Mouse (Mus musculus) forebrain, embryonic 10.5 days (tissue): Measurements from ENCODE around the gene Adam33. TPM values are rescaled to one million over a fixed set of nuclear protein-coding genes. Genes with fewer than 3 reads are reported as not detected.
"Not testable (repeated sequence)": the region's sequence is repeated elsewhere in the genome, so short reads cannot be mapped to it uniquely, and the experiment has no call there.

Experiments used
- DNase-seq: peaks from one replicate; pipeline ENCODE4 v3.0.0-alpha.2; 2017; ENCODE audit warnings: low spot score; ENCODE audit errors: extremely low spot score
- H3K27ac ChIP-seq: fragments of 300-500 bp; sonication (generic); 2 replicates; pipeline ENCODE4 v1.5.1; 2016; ENCODE audit warnings: mild to moderate bottlenecking
- H3K27me3 ChIP-seq: fragments of 300-500 bp; sonication (generic); 2 replicates; pipeline ENCODE4 v1.6.1; 2016; ENCODE audit warnings: mild to moderate bottlenecking; ENCODE audit not compliant: poor library complexity, severe bottlenecking
- H3K36me3 ChIP-seq: fragments of 300-500 bp; sonication (generic); replicated peaks from 2 replicates; pipeline ENCODE4 v1.6.1; 2016; ENCODE audit warnings: mild to moderate bottlenecking, moderate library complexity
- H3K4me1 ChIP-seq: fragments of 300-500 bp; sonication (generic); 2 replicates; pipeline ENCODE4 v1.6.1; 2016
- H3K4me3 ChIP-seq: fragments of 300-500 bp; sonication (generic); 2 replicates; pipeline ENCODE4 v1.5.1; 2016; ENCODE audit warnings: mild to moderate bottlenecking, moderate library complexity
- H3K9me3 ChIP-seq: fragments of 300-500 bp; sonication (generic); 2 replicates; pipeline ENCODE4 v1.6.1; 2016; ENCODE audit warnings: mild to moderate bottlenecking, moderate library complexity
- WGBS: fragments of 180-500 bp; shearing (Covaris S2); methylation state at CpG from one replicate; pipeline ENCODE4 v1.1.7; 2016; 5-methylcytosine and 5-hydroxymethylcytosine counted together
- polyA plus RNA-seq: library from polyadenylated mRNA; unstranded; fragments of >200 nt; fragmentation: Nextera tagmentation; extraction: Ambion mirVana; gene quantifications from 2 replicates; pipeline ENCODE4 v1.2.1, GENCODE M21; 2016

The Adam33 gene
- polyA plus RNA-seq: 0.63 TPM in 1 of 2 replicates, not detected in the other

GRCm38 (mm10) chr2:131063404-131063864 is at the start of gene Adam33:
TSS of gene Adam33 (minus strand) at chr2:131063814.
- Histone ChIP-seq H3K27ac (no peak within 1 kb of the TSS; the same call in 1 of the 2 replicates), H3K36me3 (no peaks in the 10 kb centered on the region), H3K9me3 (no peaks in the 10 kb centered on the region), H3K4me1 (peaks cover 24% of the 10 kb centered on the region), H3K4me3 (peak within 1 kb of the TSS; percentile 43), H3K27me3 (peaks cover 68% of the 10 kb centered on the region)
- DNase-seq: no peak
- WGBS: 3% methylated on average over 22 of the region's 27 CpGs

GRCm38 (mm10) chr2:131105989-131106388 is 42.4 kb upstream of the Adam33 start:
- Histone ChIP-seq H3K36me3 (no peaks in the 10 kb centered on the region), H3K27ac (no peak overlapping the region), H3K9me3 (no peaks in the 10 kb centered on the region), H3K27me3 (no peaks in the 10 kb centered on the region), H3K4me1 (no peaks in the 10 kb centered on the region), H3K4me3 (no peak overlapping the region)
- WGBS: 90% methylated on average over 5 of the region's 5 CpGs
- no peak for DNase-seq

GRCm38 (mm10) chr2:131105061-131105460 is 41.4 kb upstream of the Adam33 start:
- 66% methylated on average over 4 of the region's 4 CpGs for WGBS
- not testable (repeated sequence) for H3K36me3 ChIP-seq, H3K27me3 ChIP-seq, H3K9me3 ChIP-seq, H3K4me1 ChIP-seq, H3K27ac ChIP-seq, DNase-seq, H3K4me3 ChIP-seq

GRCm38 (mm10) chr2:131104021-131104420 is 40.4 kb upstream of the Adam33 start:
- Histone ChIP-seq H3K4me3 (no peak overlapping the region), H3K36me3 (no peaks in the 10 kb centered on the region), H3K27me3 (no peaks in the 10 kb centered on the region), H3K27ac (no peak overlapping the region), H3K4me1 (no peaks in the 10 kb centered on the region), H3K9me3 (no peaks in the 10 kb centered on the region)
- 91% methylated on average over 4 of the region's 4 CpGs for WGBS
- no peak for DNase-seq

- 53% methylated on average over 3 of the region's 3 CpGs for WGBS
- DNase-seq: no peak
- Histone ChIP-seq H3K4me3 (no peak overlapping the region), H3K27me3 (no peaks in the 10 kb centered on the region), H3K4me1 (peaks cover 15% of the 10 kb centered on the region), H3K27ac (no peak overlapping the region), H3K36me3 (no peaks in the 10 kb centered on the region), H3K9me3 (no peaks in the 10 kb centered on the region)
These were observed 37.9 kb upstream of the Adam33 start for GRCm38 (mm10) chr2:131101530-131101929.

GRCm38 (mm10) chr2:131097087-131097486 is 33.5 kb upstream of the Adam33 start:
- no peaks in the 10 kb centered on the region for H3K9me3 ChIP-seq
- no peak overlapping the region for H3K4me3 ChIP-seq
- no peaks in the 10 kb centered on the region for H3K27me3 ChIP-seq
- H3K36me3 ChIP-seq: no peaks in the 10 kb centered on the region
- peak; percentile 14 for DNase-seq
- H3K4me1 ChIP-seq: peaks cover 25% of the 10 kb centered on the region
- peak overlapping the region; percentile 86 for H3K27ac ChIP-seq
- WGBS: 87% methylated on average over 4 of the region's 4 CpGs

GRCm38 (mm10) chr2:131096101-131096795 is 32.6 kb upstream of the Adam33 start:
- H3K4me1 ChIP-seq: peaks cover 25% of the 10 kb centered on the region
- 24% methylated on average over 9 of the region's 9 CpGs for WGBS
- peak overlapping the region; percentile 11 for H3K4me3 ChIP-seq
- H3K36me3 ChIP-seq: no peaks in the 10 kb centered on the region
- no peaks in the 10 kb centered on the region for H3K27me3 ChIP-seq
- peak overlapping the region; percentile 86 for H3K27ac ChIP-seq
- no peaks in the 10 kb centered on the region for H3K9me3 ChIP-seq
- peak; percentile 44 for DNase-seq

- Histone ChIP-seq H3K36me3 (no peaks in the 10 kb centered on the region), H3K27me3 (no peaks in the 10 kb centered on the region), H3K27ac (no peak overlapping the region), H3K9me3 (no peaks in the 10 kb centered on the region), H3K4me1 (peaks cover 25% of the 10 kb centered on the region), H3K4me3 (no peak overlapping the region)
- DNase-seq: peak; percentile 65
- WGBS: 0% methylated on average over 1 of the region's 1 CpGs
These were observed 31.2 kb upstream of the Adam33 start for GRCm38 (mm10) chr2:131094823-131095222.

- no peaks in the 10 kb centered on the region for H3K9me3 ChIP-seq
- peaks cover 25% of the 10 kb centered on the region for H3K4me1 ChIP-seq
- no peak overlapping the region for H3K27ac ChIP-seq
- DNase-seq: no peak
- no peak overlapping the region for H3K4me3 ChIP-seq
- 90% methylated on average over 5 of the region's 5 CpGs for WGBS
- H3K27me3 ChIP-seq: no peaks in the 10 kb centered on the region
- no peaks in the 10 kb centered on the region for H3K36me3 ChIP-seq
These were observed 30.0 kb upstream of the Adam33 start for GRCm38 (mm10) chr2:131093577-131093976.

- H3K27me3 ChIP-seq: no peaks in the 10 kb centered on the region
- H3K4me3 ChIP-seq: no peak overlapping the region
- no peak overlapping the region for H3K27ac ChIP-seq
- WGBS: 84% methylated on average over 3 of the region's 3 CpGs
- no peaks in the 10 kb centered on the region for H3K9me3 ChIP-seq
- DNase-seq: no peak
- peaks cover 2% of the 10 kb centered on the region for H3K4me1 ChIP-seq
- H3K36me3 ChIP-seq: no peaks in the 10 kb centered on the region
These were observed 27.2 kb upstream of the Adam33 start for GRCm38 (mm10) chr2:131090852-131091251.

- no peaks in the 10 kb centered on the region for H3K36me3 ChIP-seq
- no peak overlapping the region for H3K27ac ChIP-seq
- no peak for DNase-seq
- H3K27me3 ChIP-seq: no peaks in the 10 kb centered on the region
- WGBS: 82% methylated on average over 1 of the region's 1 CpGs
- H3K4me3 ChIP-seq: no peak overlapping the region
- no peaks in the 10 kb centered on the region for H3K4me1 ChIP-seq
- no peaks in the 10 kb centered on the region for H3K9me3 ChIP-seq
These were observed 26.0 kb upstream of the Adam33 start for GRCm38 (mm10) chr2:131089634-131090033.

GRCm38 (mm10) chr2:131088581-131088980 is 25.0 kb upstream of the Adam33 start:
- Histone ChIP-seq H3K27me3 (no peaks in the 10 kb centered on the region), H3K36me3 (no peaks in the 10 kb centered on the region), H3K9me3 (no peaks in the 10 kb centered on the region), H3K27ac (no peak overlapping the region), H3K4me3 (no peak overlapping the region), H3K4me1 (no peaks in the 10 kb centered on the region)
- DNase-seq: no peak
- WGBS: 82% methylated on average over 4 of the region's 4 CpGs

- WGBS: 90% methylated on average over 11 of the region's 11 CpGs
- Histone ChIP-seq H3K4me3 (no peak within 1 kb of the TSS), H3K27me3 (no peaks in the 10 kb centered on the region), H3K4me1 (no peaks in the 10 kb centered on the region), H3K9me3 (no peaks in the 10 kb centered on the region), H3K36me3 (no peaks in the 10 kb centered on the region), H3K27ac (no peak within 1 kb of the TSS)
- no peak for DNase-seq
These were observed 23.2 kb upstream of the Adam33 start, which contains the start of gene Siglec1 for GRCm38 (mm10) chr2:131086667-131087390. TSS of gene Siglec1 (minus strand) at chr2:131086765.
